Mouse (Mus musculus) small intestine, adult 2 months (tissue): ENCODE data around the gene Hdac4.

Source experiments
- CTCF ChIP-seq: fragments of 200-500 bp; IDR thresholded peaks from 2 replicates; pipeline ENCODE4 v1.5.1; 2012; ENCODE audit warnings: low read depth, mild to moderate bottlenecking, control low read depth, inconsistent platforms, low read length, moderate library complexity, mixed read lengths; ENCODE audit not compliant: insufficient replicate concordance, insufficient read length; ENCODE audit errors: extremely low read depth
- POLR2A ChIP-seq: fragments of 200-500 bp; IDR thresholded peaks from 2 replicates; pipeline ENCODE4 v1.6.1; 2012; ENCODE audit warnings: low read depth, mild to moderate bottlenecking, control low read depth, inconsistent platforms, low read length, moderate library complexity

- no peak for TF ChIP-seq CTCF
- no peak for TF ChIP-seq POLR2A
These were observed 264.3 kb downstream of the Hdac4 start for GRCm38 (mm10) chr1:91931196-91931595.
